Mouse (Mus musculus): ENCODE measurements around the gene Cryaa. TPM values are rescaled to one million over a fixed set of nuclear protein-coding genes. Genes with fewer than 3 reads are reported as not detected.

Gene Cryaa
- polyA plus RNA-seq, 1 experiment = not detected

- Histone ChIP-seq H3K4me3 (ENCODE audit: insufficient read depth, low read length) (no peak overlapping the region), H3K27ac (ENCODE audit: insufficient read depth, low read depth, low read length) (no peak overlapping the region), H3K4me1 (ENCODE audit: control insufficient read depth, insufficient read depth, low read length) (peaks cover 10% of the 10 kb centered on the region)
- no peak for TF ChIP-seq POLR2A (IDR thresholded peaks at IDR 0.05; ENCODE audit: borderline replicate concordance, low read depth, low read length)
- no peak for TF ChIP-seq CTCF (IDR thresholded peaks at IDR 0.05; ENCODE audit: low read depth, low read length)
Measured at GRCm38 (mm10) chr17:31639651-31640050, 38.0 kb upstream of the Cryaa start.

- no peak overlapping the region for H3K27ac ChIP-seq (ENCODE audit: insufficient read depth, low read depth, low read length)
- H3K4me3 ChIP-seq (ENCODE audit: insufficient read depth, low read length) = no peak overlapping the region
- H3K4me1 ChIP-seq (ENCODE audit: control insufficient read depth, insufficient read depth, low read length) = peaks cover 3% of the 10 kb centered on the region
- TF ChIP-seq POLR2A (IDR thresholded peaks at IDR 0.05; ENCODE audit: borderline replicate concordance, low read depth, low read length) = no peak
- TF ChIP-seq CTCF (IDR thresholded peaks at IDR 0.05; ENCODE audit: low read depth, low read length) = no peak
Measured at GRCm38 (mm10) chr17:31642331-31642730, 35.3 kb upstream of the Cryaa start.

GRCm38 (mm10) chr17:31642913-31643312, 34.7 kb upstream of the Cryaa start:
- TF ChIP-seq CTCF (IDR thresholded peaks at IDR 0.05; ENCODE audit: low read depth, low read length) (no peak), POLR2A (IDR thresholded peaks at IDR 0.05; ENCODE audit: borderline replicate concordance, low read depth, low read length) (no peak)
- Histone ChIP-seq H3K4me3 (ENCODE audit: insufficient read depth, low read length) (no peak overlapping the region), H3K4me1 (ENCODE audit: control insufficient read depth, insufficient read depth, low read length) (peaks cover 3% of the 10 kb centered on the region), H3K27ac (ENCODE audit: insufficient read depth, low read depth, low read length) (no peak overlapping the region)

- Histone ChIP-seq H3K27ac (ENCODE audit: insufficient read depth, low read depth, low read length) (no peak overlapping the region), H3K4me3 (ENCODE audit: insufficient read depth, low read length) (no peak overlapping the region), H3K4me1 (ENCODE audit: control insufficient read depth, insufficient read depth, low read length) (no peaks in the 10 kb centered on the region)
- no peak for TF ChIP-seq CTCF (IDR thresholded peaks at IDR 0.05; ENCODE audit: low read depth, low read length)
- no peak for TF ChIP-seq POLR2A (IDR thresholded peaks at IDR 0.05; ENCODE audit: borderline replicate concordance, low read depth, low read length)
Measured at GRCm38 (mm10) chr17:31646199-31647002, 31.2 kb upstream of the Cryaa start.

GRCm38 (mm10) chr17:31652152-31652551, 25.5 kb upstream of the Cryaa start:
- TF ChIP-seq POLR2A (IDR thresholded peaks at IDR 0.05; ENCODE audit: borderline replicate concordance, low read depth, low read length) (no peak), CTCF (IDR thresholded peaks at IDR 0.05; ENCODE audit: low read depth, low read length) (no peak)
- Histone ChIP-seq H3K4me3 (ENCODE audit: insufficient read depth, low read length) (no peak overlapping the region), H3K4me1 (ENCODE audit: control insufficient read depth, insufficient read depth, low read length) (peaks cover 7% of the 10 kb centered on the region; the same call in 1 of the 2 replicates), H3K27ac (ENCODE audit: insufficient read depth, low read depth, low read length) (no peak overlapping the region)

- no peak overlapping the region for H3K4me3 ChIP-seq (ENCODE audit: insufficient read depth, low read length)
- no peak overlapping the region for H3K27ac ChIP-seq (ENCODE audit: insufficient read depth, low read depth, low read length)
- TF ChIP-seq CTCF (IDR thresholded peaks at IDR 0.05; ENCODE audit: low read depth, low read length) (no peak), POLR2A (IDR thresholded peaks at IDR 0.05; ENCODE audit: borderline replicate concordance, low read depth, low read length) (no peak)
- peaks cover 9% of the 10 kb centered on the region; the same call in 1 of the 2 replicates for H3K4me1 ChIP-seq (ENCODE audit: control insufficient read depth, insufficient read depth, low read length)
Measured at GRCm38 (mm10) chr17:31653277-31653676, 24.3 kb upstream of the Cryaa start.

GRCm38 (mm10) chr17:31655366-31655765, 22.2 kb upstream of the Cryaa start:
- Histone ChIP-seq H3K4me3 (ENCODE audit: insufficient read depth, low read length) (no peak overlapping the region), H3K27ac (ENCODE audit: insufficient read depth, low read depth, low read length) (no peak overlapping the region), H3K4me1 (ENCODE audit: control insufficient read depth, insufficient read depth, low read length) (peaks cover 13% of the 10 kb centered on the region)
- TF ChIP-seq POLR2A (IDR thresholded peaks at IDR 0.05; ENCODE audit: borderline replicate concordance, low read depth, low read length) (no peak), CTCF (IDR thresholded peaks at IDR 0.05; ENCODE audit: low read depth, low read length) (no peak)

- H3K27ac ChIP-seq (ENCODE audit: insufficient read depth, low read depth, low read length) = no peak overlapping the region
- H3K4me3 ChIP-seq (ENCODE audit: insufficient read depth, low read length) = no peak overlapping the region
- H3K4me1 ChIP-seq (ENCODE audit: control insufficient read depth, insufficient read depth, low read length) = peaks cover 13% of the 10 kb centered on the region
- TF ChIP-seq POLR2A (IDR thresholded peaks at IDR 0.05; ENCODE audit: borderline replicate concordance, low read depth, low read length) (no peak), CTCF (IDR thresholded peaks at IDR 0.05; ENCODE audit: low read depth, low read length) (no peak)
Measured at GRCm38 (mm10) chr17:31656682-31657081, 20.9 kb upstream of the Cryaa start.

- H3K27ac ChIP-seq (ENCODE audit: insufficient read depth, low read depth, low read length) = peak overlapping the region; percentile 53; the same call in 1 of the 2 replicates
- peak overlapping the region; percentile 88 for H3K4me3 ChIP-seq (ENCODE audit: insufficient read depth, low read length)
- no peak for TF ChIP-seq CTCF (IDR thresholded peaks at IDR 0.05; ENCODE audit: low read depth, low read length)
- no peak for TF ChIP-seq POLR2A (IDR thresholded peaks at IDR 0.05; ENCODE audit: borderline replicate concordance, low read depth, low read length)
- peaks cover 13% of the 10 kb centered on the region for H3K4me1 ChIP-seq (ENCODE audit: control insufficient read depth, insufficient read depth, low read length)
Measured at GRCm38 (mm10) chr17:31657141-31657983, 20.2 kb upstream of the Cryaa start.

- H3K4me3 ChIP-seq (ENCODE audit: insufficient read depth, low read length) = peak overlapping the region; percentile 88
Measured at GRCm38 (mm10) chr17:31658136-31658467, 19.5 kb upstream of the Cryaa start.

More at GRCm38 (mm10) chr17:31658136-31658467, 19.5 kb upstream of the Cryaa start:
- TF ChIP-seq CTCF (IDR thresholded peaks at IDR 0.05; ENCODE audit: low read depth, low read length) = no peak
- no peak for TF ChIP-seq POLR2A (IDR thresholded peaks at IDR 0.05; ENCODE audit: borderline replicate concordance, low read depth, low read length)
- Histone ChIP-seq H3K27ac (ENCODE audit: insufficient read depth, low read depth, low read length) (peak overlapping the region; percentile 53), H3K4me1 (ENCODE audit: control insufficient read depth, insufficient read depth, low read length) (peaks cover 13% of the 10 kb centered on the region)

Data from bone marrow macrophage, adult 2 months (primary cell).